8 mouse cellular contexts compared by ENCODE assay signal in the genomic region with DNA sequence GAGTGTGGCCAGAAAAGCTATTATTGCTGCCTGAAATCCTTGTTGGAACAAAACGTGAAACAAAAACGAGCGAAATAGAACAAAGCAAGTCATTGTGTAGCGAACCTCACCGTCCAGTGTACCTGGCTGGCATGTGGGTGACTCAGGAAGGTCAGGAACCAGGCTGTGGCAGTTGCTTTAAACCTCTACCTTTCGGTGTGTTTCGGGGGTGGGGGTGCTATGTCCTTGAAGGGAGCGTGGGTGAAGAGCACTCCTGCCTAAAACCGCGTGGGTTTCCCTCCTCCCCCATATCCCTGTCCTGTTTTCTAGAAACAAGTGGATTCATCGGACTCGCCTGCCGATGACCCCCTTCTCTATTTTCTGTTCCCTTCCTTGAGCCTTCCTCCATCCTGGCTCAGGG.
DNase-seq lines count a peak whose midpoint lies in the region; ATAC-seq lines count a peak whose summit lies in the region.

No protein-coding gene starts in this region.

- 84% methylated on average over 13 of the region's 13 CpGs for WGBS in forebrain, embryonic 14.5 days

- peaks cover 15% of the 10 kb centered on the region for H3K4me1 ChIP-seq in forebrain, embryonic 14.5 days (ENCODE audit: control insufficient read depth, insufficient read depth, low read length)

- H3K36me3 ChIP-seq in forebrain, embryonic 14.5 days (ENCODE audit: control insufficient read depth, insufficient read depth, low read length): no peaks in the 10 kb centered on the region

- H3K27ac ChIP-seq in forebrain, embryonic 14.5 days (ENCODE audit: low read depth, low read length): 0 out of 2 replicates have a peak overlapping the region, but pooled peaks have one; percentile 9

- intact Hi-C loops in left cerebral cortex, postnatal 36 days (cut with DNase I): loop anchor here (2.0 to 5.0 kb wide), 5 partner anchors 28 to 141 kb away; a partner anchor contains a TSS

- H3K27me3 ChIP-seq in forebrain, embryonic 14.5 days (replicated peaks; ENCODE audit: control insufficient read depth, insufficient read depth, low read length): no peaks in the 10 kb centered on the region

- ATAC-seq in cerebellum, adult (ENCODE audit: insufficient number of reproducible peaks, low FRiP score, low TSS enrichment): no peak
- ATAC-seq in forebrain, embryonic 14.5 days: no peak

- no peaks in the 10 kb centered on the region for H3K9me3 ChIP-seq in forebrain, embryonic 14.5 days (replicated peaks; ENCODE audit: control insufficient read depth, low read length)

- no peak overlapping the region for H3K4me3 ChIP-seq in forebrain, embryonic 14.5 days (ENCODE audit: low read depth, low read length)

- H3K4me2 ChIP-seq in forebrain, embryonic 14.5 days (ENCODE audit: low read length): no peak overlapping the region

- H3K9ac ChIP-seq in forebrain, embryonic 14.5 days (ENCODE audit: low read length): no peak overlapping the region

- peak; percentile 33 for DNase-seq in cerebellum, adult 11 months
- peak; percentile 44 for DNase-seq in left cerebral cortex, postnatal 36 days (ENCODE audit: low spot score in 2 of 2)
- no peak for DNase-seq in left cerebral cortex, adult 11 months (ENCODE audit: low spot score)
- no peak for DNase-seq in forebrain, embryonic 14.5 days (ENCODE audit: low spot score)
- peak; percentile 28 for DNase-seq in lung, postnatal 36 days
- no peak for DNase-seq in embryo, embryonic 9.5 days (ENCODE audit: extremely low spot score)
- DNase-seq in spleen, postnatal 36 days (ENCODE audit: low spot score in 2 of 2): no peak

Comparison
In these comparisons a context has a peak if more than half of its experiments do, and no peak if none do; other contexts are left out.
1. DNase-seq: peak in cerebellum, adult 11 months (single experiment), left cerebral cortex, postnatal 36 days (2 of 2) and lung, postnatal 36 days (single experiment); none in left cerebral cortex, adult 11 months (single experiment), forebrain, embryonic 14.5 days (single experiment), embryo, embryonic 9.5 days (single experiment) and spleen, postnatal 36 days (0 of 2).